Mouse (Mus musculus): Measurements from ENCODE around the gene Ccdc127.
A peak's percentile ranks its signal among the peaks of the same experiment; 100 is the strongest.

The Ccdc127 gene

GRCm38 (mm10) chr13:74390371-74390990 lies 40.4 kb downstream of the Ccdc127 start, which contains the start of gene Zfp72:
TSS of gene Zfp72 (minus strand) at chr13:74390836.
- peak; percentile 79 for DNase-seq

GRCm38 (mm10) chr13:74391156-74391555 lies 41.0 kb downstream of the Ccdc127 start:
- DNase-seq: no peak

GRCm38 (mm10) chr13:74399298-74399839 lies 49.3 kb downstream of the Ccdc127 start, which contains the start of gene Ftl1-ps1:
TSS of gene Ftl1-ps1 (plus strand) at chr13:74399694.
- no peak for DNase-seq
